Mouse (Mus musculus) thymus, postnatal 10 days (tissue): ENCODE measurements at regions not wholly inside any gene's neighbourhood (a gene's known extent, or its start where the extent isn't known, plus 50 kb on each side); places are given as distances from the start of the nearest gene placed in this dataset.

Experiments
- DNase-seq, 2 experiments: peaks; one replicate each; pipeline ENCODE4 v3.0.0; 2021; ENCODE audit warnings: low spot score in 2 of 2

DNA sequence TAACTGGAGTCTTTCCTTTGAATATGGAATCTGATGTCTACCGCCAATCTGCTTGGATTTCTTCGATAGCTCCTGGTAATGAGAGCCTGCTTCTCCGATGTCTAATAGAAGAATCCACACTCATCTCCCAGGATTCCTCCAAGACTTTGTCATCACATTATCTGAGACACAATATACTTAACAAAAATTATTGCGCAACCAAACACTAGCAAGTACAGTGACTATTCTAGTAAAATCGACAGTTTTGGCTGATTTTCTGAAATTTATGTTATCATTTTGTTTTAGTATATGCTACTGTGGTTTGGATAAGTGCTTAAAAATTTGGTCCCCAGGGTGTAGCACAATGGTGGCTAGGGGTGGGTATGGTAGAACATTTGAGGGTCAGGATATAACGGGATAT lies 266.5 kb downstream of the Gm5447 start:
- no peak for DNase-seq

DNA sequence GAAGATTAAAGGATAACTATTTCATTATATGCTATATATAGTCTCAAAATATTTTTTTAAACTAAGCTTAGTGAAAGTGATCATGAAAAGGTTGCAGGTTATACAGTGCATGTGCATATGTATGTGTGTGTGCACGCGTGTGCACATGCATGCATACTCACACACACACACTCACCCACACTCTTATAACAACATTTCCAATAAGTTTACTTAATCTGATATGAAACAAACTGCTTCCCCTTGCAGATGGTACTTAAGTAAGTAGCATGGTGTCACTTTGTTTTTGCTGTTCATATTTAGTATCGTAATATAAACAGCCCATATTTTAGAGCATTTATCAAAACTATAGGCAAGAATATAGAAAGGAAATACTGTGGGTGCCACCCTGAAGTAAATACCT lies 275.0 kb downstream of the Gm5447 start:
- DNase-seq = no peak

DNA sequence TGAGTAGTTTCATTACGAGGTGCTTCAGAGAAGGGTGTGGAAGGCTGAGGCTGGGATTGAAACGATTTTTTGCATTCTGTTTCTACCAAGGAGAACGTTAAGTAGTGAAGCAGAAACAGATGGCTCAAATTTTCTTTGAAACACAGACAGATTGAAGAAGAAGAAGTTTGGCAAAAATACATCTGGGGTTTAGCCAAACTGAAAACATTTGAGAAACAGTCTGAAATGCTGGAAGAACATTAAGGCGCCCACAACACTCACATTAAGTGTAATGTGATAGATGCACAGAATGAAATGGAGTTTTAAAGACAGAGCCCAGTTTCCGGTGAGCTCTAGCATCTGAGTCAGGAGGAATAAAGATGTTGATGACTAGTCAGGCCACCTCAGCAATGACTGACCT lies 275.5 kb downstream of the Gm5447 start:
- DNase-seq = no peak

DNA sequence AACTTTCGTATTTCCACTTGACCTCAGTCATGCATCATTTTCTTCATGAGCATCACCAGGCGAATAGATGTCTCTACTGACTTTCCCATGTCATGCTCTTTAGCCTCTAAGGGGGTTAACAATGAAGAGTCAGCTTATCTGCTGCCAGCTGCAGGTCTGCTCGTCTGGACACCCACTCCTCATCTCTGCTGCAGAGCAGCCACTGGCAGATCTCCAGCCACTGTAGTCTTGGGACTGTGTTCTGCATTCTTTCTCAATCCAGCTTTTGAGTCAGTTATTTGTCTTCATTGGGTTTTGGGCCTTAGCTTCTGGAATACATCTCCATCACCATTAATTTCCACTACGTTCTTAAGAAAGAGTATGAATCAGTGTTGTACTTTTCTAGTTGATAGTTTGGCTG lies 280.0 kb downstream of the Gm5447 start:
- no peak for DNase-seq

GRCm38 (mm10) chr13:31254744-31255143 lies 280.7 kb downstream of the Gm5447 start:
- DNase-seq = no peak

GRCm38 (mm10) chr13:31255506-31255905 lies 281.5 kb downstream of the Gm5447 start:
- DNase-seq = no peak

DNA sequence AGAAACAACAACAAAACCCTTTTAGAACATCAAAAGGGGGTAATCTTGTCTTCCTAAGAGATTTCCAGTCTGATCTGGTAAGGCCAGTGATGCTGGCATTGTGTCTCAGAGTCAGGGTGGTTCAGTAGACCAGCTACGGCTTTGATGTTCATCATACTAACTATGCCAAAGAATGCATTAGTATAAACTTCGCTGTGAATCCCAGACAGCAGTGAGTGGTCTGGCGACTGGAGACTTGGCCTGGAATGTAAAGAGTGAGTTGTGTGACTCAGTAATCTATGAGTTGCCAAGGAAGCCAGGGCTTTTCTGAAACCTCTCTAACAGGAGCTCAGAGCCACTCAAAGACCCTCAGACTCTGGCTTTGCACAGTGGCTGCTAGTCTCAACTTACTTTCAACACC lies 288.1 kb upstream of the Foxq1 start:
- DNase-seq = no peak

DNA sequence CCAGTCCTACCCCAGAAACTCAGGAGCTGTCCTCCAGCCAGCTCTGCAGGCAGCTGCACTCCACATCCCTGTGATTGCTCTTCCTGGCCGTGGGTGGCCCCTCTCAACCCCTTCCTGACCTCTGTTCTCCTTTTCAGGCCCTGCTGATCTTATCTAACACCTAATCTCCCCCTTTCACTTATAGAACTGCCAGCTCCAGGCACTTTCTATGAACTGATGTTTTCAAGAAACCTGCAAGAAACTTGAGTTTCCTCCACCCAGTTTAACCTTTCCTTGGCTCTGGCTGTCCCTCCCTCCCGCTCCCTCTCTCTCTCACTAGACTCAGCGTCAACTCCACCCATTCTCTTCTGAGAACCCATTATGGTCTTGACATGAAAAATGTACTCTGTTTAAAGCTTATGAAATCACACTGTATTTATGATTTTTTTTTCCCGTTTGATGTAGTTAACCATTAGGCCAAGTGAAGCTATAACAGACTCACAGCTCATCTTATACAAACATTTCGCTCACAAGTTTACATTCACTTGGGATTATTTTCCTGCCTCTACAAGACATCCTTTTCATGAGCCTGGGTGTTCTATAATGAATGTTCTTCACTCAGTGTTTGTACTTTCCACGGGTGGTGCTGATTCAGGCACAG lies 279.8 kb upstream of the Foxq1 start:
- no peak for DNase-seq

- no peak for DNase-seq
These were observed 265.3 kb upstream of the Foxq1 start for GRCm38 (mm10) chr13:31290630-31291029.

- no peak for DNase-seq
These were observed 263.1 kb upstream of the Foxq1 start for GRCm38 (mm10) chr13:31292584-31293387.

- DNase-seq = no peak
These were observed 261.9 kb upstream of the Foxq1 start for GRCm38 (mm10) chr13:31294011-31294410.

DNA sequence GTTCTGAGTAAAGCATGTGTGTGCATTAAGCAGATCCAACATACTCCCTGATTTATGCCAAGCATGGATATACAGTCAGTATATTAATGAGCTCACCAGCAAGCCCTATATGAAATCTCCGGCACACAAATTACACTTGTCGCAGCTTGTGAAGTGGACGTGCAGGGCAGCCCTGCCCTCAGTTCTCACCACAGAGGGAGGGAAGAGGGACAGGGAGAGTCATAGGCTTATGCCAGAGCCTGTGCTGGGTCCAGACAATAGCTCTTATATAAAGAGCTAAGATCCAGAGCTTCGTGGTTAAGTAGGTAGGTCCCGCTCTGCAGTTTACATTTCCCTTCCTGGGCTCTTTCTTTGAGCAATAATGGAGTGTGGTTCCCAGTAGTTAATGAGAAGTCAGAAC lies 252.7 kb upstream of the Foxq1 start:
- no peak for DNase-seq

- DNase-seq = no peak
These were observed 251.6 kb upstream of the Foxq1 start for GRCm38 (mm10) chr13:31304286-31304865.

GRCm38 (mm10) chr13:31309083-31309621 lies 246.8 kb upstream of the Foxq1 start:
- DNase-seq = no peak

DNA sequence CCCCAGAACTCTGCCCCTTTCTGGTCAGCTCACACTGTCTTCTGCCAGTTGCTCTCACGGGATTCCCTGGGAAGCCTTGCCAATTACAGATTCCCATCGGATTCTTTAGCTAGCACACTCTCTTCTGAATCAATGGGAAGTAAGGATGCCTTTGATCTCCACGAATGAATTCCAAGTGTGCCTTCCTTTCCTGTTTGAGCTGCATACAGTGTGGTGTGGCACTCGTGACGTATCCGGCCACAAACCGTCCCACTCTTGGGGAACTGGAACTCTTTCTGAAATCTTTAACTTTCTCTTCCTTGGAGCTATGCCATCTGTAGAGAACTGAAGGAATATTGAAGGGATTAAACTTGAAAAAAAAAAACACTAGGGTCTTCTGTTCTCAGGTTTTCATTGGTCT lies 243.2 kb upstream of the Foxq1 start:
- DNase-seq = no peak

- DNase-seq = no peak
These were observed 242.1 kb upstream of the Foxq1 start for GRCm38 (mm10) chr13:31313821-31314220.

- no peak for DNase-seq
These were observed 238.9 kb upstream of the Foxq1 start for GRCm38 (mm10) chr13:31317066-31317465.

DNA sequence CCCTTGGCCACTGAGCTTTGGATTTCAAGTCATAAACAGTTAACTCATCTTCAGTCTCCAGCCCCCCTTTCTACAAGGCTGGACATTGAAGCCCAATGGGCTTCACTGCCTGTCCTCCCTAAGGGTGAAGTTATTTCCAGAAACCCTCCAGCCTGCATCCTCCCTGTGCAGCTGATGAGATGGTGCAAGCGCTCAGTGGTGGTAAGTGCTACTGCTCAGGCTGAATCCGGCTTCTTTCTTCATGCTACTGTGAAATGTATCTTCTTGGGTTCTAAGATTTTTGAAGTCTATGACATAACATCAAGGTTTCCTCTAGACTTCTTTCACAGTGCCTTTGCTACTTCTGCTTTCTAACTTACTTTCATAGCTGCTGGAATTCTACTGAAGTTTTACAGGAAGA lies 237.9 kb upstream of the Foxq1 start:
- DNase-seq = no peak

DNA sequence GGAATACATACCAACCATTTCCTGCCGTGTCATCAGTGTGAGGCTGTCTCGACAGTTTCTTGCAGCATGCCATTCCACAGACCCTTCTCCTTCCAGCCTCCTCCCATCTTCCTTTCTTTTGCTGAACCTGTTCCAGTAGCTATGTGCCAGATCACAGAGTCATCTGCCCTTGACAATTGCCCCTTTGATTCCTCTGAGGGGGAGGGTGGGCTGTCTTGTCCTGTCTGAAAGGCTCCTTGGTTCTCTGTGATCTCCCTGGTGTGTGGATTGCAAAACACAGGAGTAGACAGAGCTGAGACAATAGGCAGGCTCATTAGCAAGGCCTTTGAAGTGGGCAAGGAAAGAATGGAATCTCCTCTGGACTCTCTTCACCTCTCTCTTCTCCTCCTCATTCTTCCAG lies 234.5 kb upstream of the Foxq1 start:
- DNase-seq = no peak

DNA sequence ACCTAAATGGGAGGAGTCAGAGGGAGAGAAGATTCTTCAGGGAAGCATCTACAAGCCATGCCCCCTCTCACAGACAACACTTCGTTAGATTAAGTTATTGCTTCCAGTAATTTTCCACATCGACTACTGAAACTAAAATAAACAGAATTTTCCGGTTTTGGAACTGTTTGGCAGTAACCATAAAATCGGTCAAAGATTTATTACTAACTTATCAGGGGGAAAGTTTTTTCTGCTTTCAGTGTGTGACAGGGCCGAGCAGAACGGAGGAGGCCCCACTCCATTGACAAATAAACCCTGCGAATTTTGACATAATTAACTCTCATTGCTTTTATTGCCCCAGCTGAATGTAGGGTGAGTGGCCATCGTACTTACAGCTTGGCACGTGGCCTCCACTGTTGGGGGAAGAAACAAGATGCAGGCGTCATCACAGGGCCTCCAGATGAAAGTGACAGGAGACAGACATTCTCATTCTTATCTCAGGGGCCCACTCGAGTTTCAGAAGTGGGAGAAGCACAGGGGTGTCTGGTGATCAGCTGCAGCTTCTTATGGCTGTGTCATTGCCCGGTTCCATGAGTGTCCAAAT lies 229.6 kb upstream of the Foxq1 start:
- no peak for DNase-seq

- DNase-seq = no peak
These were observed 228.4 kb upstream of the Foxq1 start for GRCm38 (mm10) chr13:31327511-31327951.

DNA sequence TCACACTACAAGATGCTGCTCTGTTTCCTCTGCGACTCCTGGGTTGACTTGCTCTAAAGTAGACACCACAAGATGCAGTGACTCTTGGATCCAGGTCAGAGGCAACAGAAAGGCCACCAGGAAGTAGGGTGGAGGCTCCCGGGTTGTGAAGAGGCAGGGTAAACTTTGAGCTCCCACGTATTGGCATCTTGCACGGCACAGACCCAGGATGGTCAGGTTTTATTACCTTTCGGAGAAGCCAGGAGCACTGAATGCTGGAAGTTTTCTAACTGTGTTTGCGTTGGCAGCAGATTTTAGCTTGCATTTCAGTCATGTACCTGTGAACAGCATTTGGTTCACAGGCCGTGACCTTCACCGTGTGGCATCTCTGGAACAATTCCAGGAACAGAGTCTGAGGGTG lies 227.2 kb upstream of the Foxq1 start:
- DNase-seq = no peak
